Comparison of ENCODE assay signal across 22 mouse cellular contexts in the genomic region with DNA sequence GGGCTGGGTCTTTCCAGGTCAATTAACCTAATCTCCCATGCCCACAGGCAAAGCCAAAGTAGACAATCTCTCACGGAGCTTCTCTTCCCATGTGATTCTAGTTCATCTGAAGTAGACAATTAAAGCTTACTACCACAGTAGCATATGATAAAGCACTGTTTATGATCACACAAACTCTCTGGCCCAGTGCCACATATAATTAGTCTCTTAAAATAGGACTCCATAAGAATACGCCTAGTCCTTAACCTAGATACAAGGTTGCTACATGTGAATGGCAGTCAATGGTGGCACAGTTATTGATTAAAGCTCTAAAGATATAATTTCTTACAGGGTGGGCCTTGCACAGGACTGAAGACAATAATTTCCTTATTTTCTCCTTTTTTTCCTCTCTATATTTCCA. TPM values are rescaled to one million over a fixed set of nuclear protein-coding genes. Genes with fewer than 3 reads are reported as not detected.
A peak's percentile ranks its signal among the peaks of the same experiment; 100 is the strongest.
DNase-seq lines count a peak whose midpoint lies in the region; ATAC-seq and TF ChIP-seq lines count a peak whose summit lies in the region.
"Had no signal": no experiment of that assay in that cellular context is flagged by ENCODE, and none has a peak within 500 bp of the region (broad histone marks: within the 10 kb centered on the region; RNA-seq: fewer than 3 reads in every experiment).

No protein-coding gene starts in this region.

- 24% methylated on average over 2 of the region's 2 CpGs for WGBS in forebrain, postnatal 0 days
- 31% methylated on average over 2 of the region's 2 CpGs for WGBS in forebrain, embryonic 16.5 days
- WGBS in large intestine, adult 2 months, result 19% methylated on average over 2 of the region's 2 CpGs

- H3K9ac ChIP-seq in forebrain, postnatal 0 days, result no peak overlapping the region
- H3K9ac ChIP-seq in forebrain, embryonic 16.5 days (replicated peaks; ENCODE audit: low read depth, low read length), result no peak overlapping the region
- H3K9ac ChIP-seq: embryonic facial prominence, embryonic 13.5 days; forebrain, embryonic 15.5 days; hindbrain, embryonic 12.5 days; intestine, embryonic 15.5 days had no signal

- H3K36me3 ChIP-seq in forebrain, postnatal 0 days (ENCODE audit: insufficient read depth), result no peaks in the 10 kb centered on the region
- H3K36me3 ChIP-seq in forebrain, embryonic 16.5 days (ENCODE audit: control insufficient read depth, insufficient read depth), result no peaks in the 10 kb centered on the region
- H3K36me3 ChIP-seq: embryonic facial prominence, embryonic 13.5 days; forebrain, embryonic 10.5 days; forebrain, embryonic 15.5 days; hindbrain, embryonic 12.5 days; intestine, embryonic 15.5 days had no signal

- no peak overlapping the region for H3K27ac ChIP-seq in forebrain, postnatal 0 days (ENCODE audit: low read depth, low read length)
- H3K27ac ChIP-seq in forebrain, embryonic 16.5 days (ENCODE audit: low read length), result no peak overlapping the region
- H3K27ac ChIP-seq: embryonic facial prominence, embryonic 13.5 days; forebrain, embryonic 10.5 days; forebrain, embryonic 15.5 days; gastrocnemius, adult 2 months; hindbrain, embryonic 12.5 days; intestine, embryonic 15.5 days had no signal

- H3K9me3 ChIP-seq in forebrain, postnatal 0 days (ENCODE audit: low read length), result no peaks in the 10 kb centered on the region
- no peaks in the 10 kb centered on the region for H3K9me3 ChIP-seq in forebrain, embryonic 16.5 days (ENCODE audit: control insufficient read depth, low read length)
- H3K9me3 ChIP-seq: embryonic facial prominence, embryonic 13.5 days; forebrain, embryonic 10.5 days; forebrain, embryonic 15.5 days; hindbrain, embryonic 12.5 days; intestine, embryonic 15.5 days had no signal

- no peak overlapping the region for H3K4me2 ChIP-seq in forebrain, postnatal 0 days (ENCODE audit: low read depth)
- H3K4me2 ChIP-seq in forebrain, embryonic 16.5 days (ENCODE audit: low read length), result no peak overlapping the region
- H3K4me2 ChIP-seq: embryonic facial prominence, embryonic 13.5 days; forebrain, embryonic 15.5 days; heart, embryonic 11.5 days; hindbrain, embryonic 12.5 days; intestine, embryonic 15.5 days had no signal

- no peak overlapping the region for H3K4me3 ChIP-seq in forebrain, postnatal 0 days (ENCODE audit: low read depth, low read length)
- H3K4me3 ChIP-seq in forebrain, embryonic 16.5 days (replicated peaks; ENCODE audit: low read length), result no peak overlapping the region
- H3K4me3 ChIP-seq: embryonic facial prominence, embryonic 13.5 days; forebrain, embryonic 10.5 days; forebrain, embryonic 15.5 days; gastrocnemius, adult 2 months; hindbrain, embryonic 12.5 days; intestine, embryonic 15.5 days had no signal

- peak; percentile 36 for DNase-seq in forebrain, postnatal 0 days
- peak; percentile 83 for DNase-seq in large intestine, adult 2 months (ENCODE audit: low read depth, low spot score)
- peak; percentile 35 for DNase-seq in retina, embryonic 14.5 days (ENCODE audit: low spot score)
- no peak for DNase-seq in adrenal gland, adult 18-20 months (ENCODE audit: low spot score in 2 of 2)
- DNase-seq in embryo, embryonic 11 days, result no peak
- DNase-seq: adrenal gland, adult 8-10 months; adrenal gland, postnatal 25 days; cerebellum, adult 18-20 months; cerebellum, adult 9-10 months; cerebellum, postnatal 14 days; gastrocnemius, adult 2 months; gastrocnemius, postnatal 14 days; heart, adult 11 months had no signal

- peaks cover 4% of the 10 kb centered on the region; the same call in 1 of the 2 replicates for H3K27me3 ChIP-seq in forebrain, postnatal 0 days (ENCODE audit: insufficient read depth, low read length)
- H3K27me3 ChIP-seq in forebrain, embryonic 16.5 days (replicated peaks; ENCODE audit: control insufficient read depth, insufficient read depth, low read length), result 0 out of 2 replicates have a peak, but pooled peaks cover 1% of the 10 kb centered on the region
- H3K27me3 ChIP-seq: embryonic facial prominence, embryonic 13.5 days; hindbrain, embryonic 12.5 days; intestine, embryonic 15.5 days had no signal

- peak; percentile 66; the same call in 1 of the 2 replicates for ATAC-seq in forebrain, postnatal 0 days
- no peak for ATAC-seq in forebrain, embryonic 16.5 days
- ATAC-seq: CD4-positive, CD25-positive, alpha-beta regulatory T cell, adult 4 months; forebrain, embryonic 15.5 days; hindbrain, embryonic 16.5 days; intestine, embryonic 15.5 days had no signal

- no peak for TF ChIP-seq CTCF in forebrain, postnatal 0 days (IDR thresholded peaks at IDR 0.05; ENCODE audit: low read depth)

- H3K4me1 ChIP-seq in forebrain, postnatal 0 days (ENCODE audit: insufficient read depth), result no peaks in the 10 kb centered on the region
- no peaks in the 10 kb centered on the region for H3K4me1 ChIP-seq in forebrain, embryonic 16.5 days (replicated peaks; ENCODE audit: control insufficient read depth, insufficient read depth, low read length)
- H3K4me1 ChIP-seq: embryonic facial prominence, embryonic 13.5 days; forebrain, embryonic 15.5 days; hindbrain, embryonic 12.5 days; intestine, embryonic 15.5 days had no signal

RNA-seq across cellular contexts. Expression of gene Nrd1, which starts 7.5 kb away (rescaled TPM):
- total RNA-seq in forebrain, postnatal 0 days (2014; rRNA removed), result 50.5 and 61.2 TPM in 2 replicates
- polyA plus RNA-seq in forebrain, postnatal 0 days (2015; fragmentation: Nextera tagmentation; extraction: Ambion mirVana), result 35.2 and 50.7 TPM in 2 replicates
- polyA plus RNA-seq in forebrain, embryonic 16.5 days (2015; fragmentation: Nextera tagmentation; extraction: Ambion mirVana), result 84.6 and 88.8 TPM in 2 replicates
- polyA plus RNA-seq in large intestine, adult 2 months (2012; rRNA removed), result 25.0 and 28.4 TPM in 2 replicates
- total RNA-seq in adrenal gland, adult 18-20 months (2021), result 100 to 1,000 TPM; 109 to 123 TPM

Comparison
In these comparisons a context has a peak if more than half of its experiments do, and no peak if none do; other contexts are left out.
1. DNase-seq: peak in forebrain, postnatal 0 days (single experiment), large intestine, adult 2 months (single experiment) and retina, embryonic 14.5 days (single experiment); none in adrenal gland, adult 18-20 months (0 of 2) and embryo, embryonic 11 days (single experiment).